Mouse (Mus musculus) gastrocnemius, postnatal 36 days (tissue): ENCODE results near the gene Krtap19-2. TPM values are rescaled to one million over a fixed set of nuclear protein-coding genes. Genes with fewer than 3 reads are reported as not detected.

ENCODE experiments used
- DNase-seq, 2 experiments: peaks; one replicate each; pipeline ENCODE4 v3.0.0; 2022
- intact Hi-C: fragments of 180-260 bp; cut with DNase I; formaldehyde crosslinking; loops from one replicate; pipeline ENCODE4 v1.15.1; 2025
- long read RNA-seq, 2 experiments: library from polyadenylated mRNA; stranded (forward); transcript quantifications; one replicate each; pipeline ENCODE4 v2.0.0; 2021
- total RNA-seq, 2 experiments: library from RNA; stranded (reverse); gene quantifications; 2 replicates each; pipeline ENCODE4 v1.2.3; 2021

The Krtap19-2 gene
- total RNA-seq, result not detected
- long read RNA-seq, experiment 1, result 0 reads
- long read RNA-seq, experiment 2, result 0 reads

DNA sequence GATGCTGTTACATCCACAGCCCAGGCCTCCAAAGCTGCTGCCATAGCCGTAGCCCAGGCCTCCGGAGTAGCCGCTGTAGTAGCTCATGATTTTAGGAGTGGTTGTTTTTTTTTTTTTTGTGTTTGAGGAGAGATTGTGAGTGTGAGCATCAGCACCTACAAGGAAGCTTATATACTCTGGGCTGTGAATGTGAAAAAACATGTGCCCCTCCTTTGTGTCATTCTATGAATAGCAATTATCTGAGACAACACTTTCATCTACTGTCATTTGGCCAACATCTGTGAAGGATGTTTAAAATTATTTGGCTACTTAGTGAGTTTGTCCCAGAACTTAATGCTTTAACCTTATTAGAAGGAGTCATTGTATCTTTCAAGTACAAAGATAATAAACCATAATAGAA is at the start of gene Krtap19-2:
Gene Krtap19-2, minus strand, starts transcription at position 101 of the 400 bp plus-strand sequence.
- DNase-seq, result no peak
- intact Hi-C loops, result no loop called here

GRCm38 (mm10) chr16:88896357-88896756 is 22.3 kb upstream of the Krtap19-2 start, which contains the start of gene Krtap19-5:
Gene Krtap19-5, minus strand, starts transcription at chr16:88896457.
- intact Hi-C loops, result no loop called here
- no peak for DNase-seq

DNA sequence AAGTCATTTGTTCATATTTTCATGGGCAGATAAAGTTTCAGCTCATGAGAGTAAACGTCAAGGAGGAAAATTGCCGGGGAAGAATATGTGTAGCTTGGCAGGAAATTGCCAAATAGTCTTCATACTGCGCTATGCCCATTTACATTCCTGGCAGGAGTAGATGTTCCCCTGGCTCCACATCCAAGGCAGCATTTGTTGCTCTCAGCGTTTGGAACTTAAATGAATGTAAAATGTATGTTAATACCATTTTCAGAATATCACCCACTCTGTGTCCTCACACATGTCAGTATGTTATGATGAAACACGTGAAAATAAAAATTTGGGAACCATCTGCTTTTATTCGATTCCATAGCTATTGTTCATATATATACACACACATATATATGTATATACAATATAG is 12.8 kb upstream of the Krtap19-2 start:
- no peak for DNase-seq
- intact Hi-C loops, result no loop called here

- intact Hi-C loops, result no loop called here
- DNase-seq, result no peak
These were observed 10.9 kb upstream of the Krtap19-2 start, which contains the start of gene Krtap19-4 for GRCm38 (mm10) chr16:88884989-88885388. Gene Krtap19-4, minus strand, starts transcription at chr16:88885089.

- intact Hi-C loops, result no loop called here
- DNase-seq, result no peak
These were observed 3.9 kb upstream of the Krtap19-2 start, which contains the start of gene Krtap19-3 for GRCm38 (mm10) chr16:88877938-88878337. Gene Krtap19-3, minus strand, starts transcription at chr16:88878038.

- intact Hi-C loops, result no loop called here
- no peak for DNase-seq
These were observed 4.8 kb downstream of the Krtap19-2 start, which contains the start of gene Krtap19-1 for GRCm38 (mm10) chr16:88869311-88869710. Gene Krtap19-1, minus strand, starts transcription at chr16:88869411.

GRCm38 (mm10) chr16:88864887-88865407 is 9.1 kb downstream of the Krtap19-2 start:
- intact Hi-C loops, result no loop called here

DNA sequence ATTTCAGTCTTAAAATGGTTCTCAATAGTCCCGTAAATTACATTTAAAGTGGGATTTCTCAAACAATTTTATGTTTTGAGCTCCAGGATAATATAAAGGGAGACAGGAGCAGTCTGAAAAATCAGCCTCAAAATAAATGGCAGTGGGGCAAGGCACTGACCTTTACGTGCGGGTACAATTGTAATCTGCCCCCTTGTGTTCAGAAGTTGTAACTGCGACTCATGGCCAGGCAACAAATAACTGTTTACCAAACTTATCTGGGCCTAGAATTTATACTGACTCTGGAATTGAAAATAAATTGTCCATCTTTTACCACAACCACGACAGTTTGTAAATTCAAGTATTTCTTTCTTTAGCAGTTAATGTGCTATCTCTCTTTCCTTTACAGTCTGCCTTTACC is 22.6 kb downstream of the Krtap19-2 start:
- DNase-seq, result no peak
- intact Hi-C loops, result loop anchor here (5.0 kb wide), 1 partner anchor 194 kb away; no protein-coding TSS in a partner anchor

More at GRCm38 (mm10) chr16:88864887-88865407, 9.1 kb downstream of the Krtap19-2 start:
- DNase-seq, result no peak

DNA sequence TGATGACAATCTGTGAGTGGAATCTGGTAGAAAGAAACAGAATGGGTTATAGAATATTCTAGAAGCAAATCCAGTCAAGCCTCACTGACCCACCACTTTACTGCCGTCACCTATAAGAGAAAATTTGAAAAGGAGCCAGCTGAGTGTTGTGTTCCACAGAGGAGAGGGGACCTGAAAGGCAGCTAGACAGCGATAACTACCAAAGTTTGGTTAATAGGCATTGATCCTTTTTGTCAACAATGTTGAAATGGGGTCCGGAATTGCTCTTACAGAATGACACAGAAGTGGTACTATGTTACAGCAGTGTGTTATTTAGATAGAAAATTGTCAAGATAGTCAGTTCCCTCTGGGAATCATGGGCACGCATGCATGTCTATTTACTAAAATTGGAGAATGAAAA is 25.5 kb downstream of the Krtap19-2 start:
- no peak for DNase-seq
- intact Hi-C loops, result no loop called here

- intact Hi-C loops, result no loop called here
- DNase-seq, result no peak
These were observed 26.7 kb downstream of the Krtap19-2 start for GRCm38 (mm10) chr16:88847363-88847762.

DNA sequence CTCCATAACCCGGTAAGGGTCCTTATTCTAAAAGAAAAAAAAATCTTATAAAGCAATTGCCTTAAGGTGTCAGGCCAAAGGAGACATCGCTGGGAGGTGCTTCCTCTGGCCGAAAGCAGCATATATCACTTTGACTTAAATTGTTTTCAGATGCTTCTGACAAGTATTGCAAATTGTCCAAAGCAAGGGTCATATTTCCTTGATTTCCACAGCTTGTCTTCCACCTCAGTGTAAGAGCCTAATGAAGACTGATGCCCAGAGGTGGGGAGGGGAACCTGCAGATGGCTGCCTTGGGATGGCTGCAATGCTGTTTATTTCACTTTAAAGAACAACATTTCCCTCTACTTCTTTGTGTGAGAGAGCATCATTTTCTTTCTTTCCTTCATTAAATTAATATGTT is 47.1 kb downstream of the Krtap19-2 start:
- intact Hi-C loops, result no loop called here
- no peak for DNase-seq

- intact Hi-C loops, result no loop called here
- DNase-seq, result no peak
These were observed 47.9 kb downstream of the Krtap19-2 start, which contains the start of gene Krtap14 for GRCm38 (mm10) chr16:88826095-88826652. Gene Krtap14, minus strand, starts transcription at chr16:88826145.

DNA sequence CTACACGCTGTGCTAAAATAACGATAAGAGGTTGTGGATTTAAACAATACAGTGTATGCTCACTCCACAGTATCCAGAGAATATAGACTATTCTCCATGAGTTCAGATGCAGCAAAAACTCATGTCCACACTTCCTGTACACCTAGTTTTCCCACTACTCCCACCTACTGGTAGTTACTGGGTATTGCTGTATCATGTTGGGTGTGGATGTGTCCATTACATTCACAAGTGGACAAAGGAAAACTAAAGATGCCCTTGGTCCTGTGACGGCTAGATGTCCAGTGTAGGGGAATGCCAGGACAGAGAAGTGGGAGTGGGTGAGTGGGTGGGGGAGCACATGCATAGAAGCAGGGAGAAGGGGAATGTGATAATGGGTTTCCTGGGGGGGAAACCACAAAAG is 50.3 kb downstream of the Krtap19-2 start:
- no peak for DNase-seq
- intact Hi-C loops, result loop anchor here (5.0 kb wide), 1 partner anchor 166 kb away; no protein-coding TSS in a partner anchor

Other genes with a start within 250 kb of the Krtap19-2 start
- gene 2310079G19Rik, start 246.6 kb downstream of the Krtap19-2 start, total RNA-seq, result under 1 TPM in 1 of 2 experiments, not detected in 1; 0.49 TPM
- gene Krtap26-1, start 226.5 kb downstream of the Krtap19-2 start, total RNA-seq, result not detected
- gene Krtap27-1, start 202.6 kb downstream of the Krtap19-2 start, total RNA-seq, result not detected
- gene 2310061N02Rik, start 166.3 kb downstream of the Krtap19-2 start, total RNA-seq, result not detected
- not detected for gene Krtap13-1, start 145.4 kb downstream of the Krtap19-2 start, total RNA-seq
- gene Krtap13, start 122.6 kb downstream of the Krtap19-2 start, total RNA-seq, result not detected
- not detected for gene 2310034C09Rik, start 115.4 kb downstream of the Krtap19-2 start, total RNA-seq
- gene 2310057N15Rik, start 100.1 kb downstream of the Krtap19-2 start, total RNA-seq, result not detected
- gene Gm5965, start 96.4 kb downstream of the Krtap19-2 start, total RNA-seq, result not detected
- not detected for gene Gm20741, start 62.0 kb downstream of the Krtap19-2 start, total RNA-seq
- not detected for gene Krtap15, start 54.1 kb downstream of the Krtap19-2 start, total RNA-seq
- gene Krtap14, start 48.1 kb downstream of the Krtap19-2 start, total RNA-seq, result not detected
- not detected for gene Krtap19-1, start 4.9 kb downstream of the Krtap19-2 start, total RNA-seq
- not detected for gene Krtap19-3, start 3.8 kb upstream of the Krtap19-2 start, total RNA-seq
- gene Krtap19-4, start 10.8 kb upstream of the Krtap19-2 start, total RNA-seq, result not detected
- not detected for gene Krtap19-5, start 22.2 kb upstream of the Krtap19-2 start, total RNA-seq
- not detected for gene Krtap19-9b, start 58.0 kb upstream of the Krtap19-2 start, total RNA-seq
- not detected for gene Krtap16-3, start 88.6 kb upstream of the Krtap19-2 start, total RNA-seq
- gene Krtap22-2, start 136.5 kb upstream of the Krtap19-2 start, total RNA-seq, result not detected
- not detected for gene Gm10229, start 141.0 kb upstream of the Krtap19-2 start, total RNA-seq
- not detected for gene Krtap6-1, start 157.4 kb upstream of the Krtap19-2 start, total RNA-seq
- not detected for gene Gm10228, start 167.2 kb upstream of the Krtap19-2 start, total RNA-seq
- gene Krtap6-5, start 173.6 kb upstream of the Krtap19-2 start, total RNA-seq, result not detected
- gene 1110025L11Rik, start 189.7 kb upstream of the Krtap19-2 start, total RNA-seq, result not detected
- gene Krtap6-3, start 209.7 kb upstream of the Krtap19-2 start, total RNA-seq, result not detected